In the genomic region with DNA sequence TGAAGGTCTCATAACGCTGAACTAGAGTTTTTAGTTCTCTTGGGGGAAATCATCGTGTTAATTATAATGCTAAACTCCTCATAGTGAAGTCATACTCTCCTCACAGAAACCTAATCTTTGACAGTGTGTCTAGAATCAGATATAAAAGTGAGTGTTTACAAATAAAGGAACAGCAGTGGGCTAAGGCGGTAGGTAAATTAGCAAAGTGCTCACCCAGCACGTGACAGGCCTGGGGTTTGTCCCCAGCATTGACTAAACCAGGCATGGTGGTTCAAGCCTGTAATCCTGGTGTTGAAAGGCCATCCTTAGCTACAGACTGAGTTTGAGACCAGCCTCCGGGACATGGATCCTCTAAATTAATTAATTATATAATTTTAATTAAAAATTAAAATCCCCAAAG, we compare ENCODE assay signal across 21 mouse cellular contexts.
DNase-seq lines count a peak whose midpoint lies in the region; ATAC-seq and TF ChIP-seq lines count a peak whose summit lies in the region.
"Had no signal": no experiment of that assay in that cellular context is flagged by ENCODE, and none has a peak within 500 bp of the region (broad histone marks: within the 10 kb centered on the region; RNA-seq: fewer than 3 reads in every experiment).

No protein-coding gene starts in this region.

- no peak overlapping the region for H3K4me3 ChIP-seq in layer of hippocampus, adult 2 months
- H3K4me3 ChIP-seq: embryonic facial prominence, embryonic 13.5 days; embryonic facial prominence, embryonic 15.5 days; erythroblast, embryonic 14.5 days; forebrain, embryonic 10.5 days; forebrain, embryonic 12.5 days had no signal

- DNase-seq in layer of hippocampus, adult 2 months (ENCODE audit: low spot score in 2 of 2), result no peak
- DNase-seq in layer of hippocampus, postnatal 14 days (ENCODE audit: low spot score in 2 of 2), result no peak
- DNase-seq in induced T-regulatory cell, adult 2 months (ENCODE audit: low read depth), result peak; percentile 58
- DNase-seq in right cerebral cortex, postnatal 10 days (ENCODE audit: low spot score in 2 of 2), result no peak
- DNase-seq: adrenal gland, adult 2 months; adrenal gland, postnatal 10 days; adrenal gland, postnatal 25 days; cerebellum, adult 11 months; cerebellum, adult 18-20 months; cerebellum, adult 8-10 months; cerebellum, adult 9-11 months; cerebellum, postnatal 14 days; cerebellum, postnatal 36 days; embryo, embryonic 11 days had no signal

- H3K27ac ChIP-seq in layer of hippocampus, adult 2 months, result 0 out of 2 replicates have a peak overlapping the region, but pooled peaks have one; percentile 14
- H3K27ac ChIP-seq: embryonic facial prominence, embryonic 13.5 days; embryonic facial prominence, embryonic 15.5 days; forebrain, embryonic 10.5 days; forebrain, embryonic 12.5 days had no signal

- no peak for ATAC-seq in activated CD4-positive, CD25-positive, alpha-beta regulatory T cell, adult 4 months
- ATAC-seq: Patski had no signal

- TF ChIP-seq CTCF in layer of hippocampus, adult 2 months (conservative IDR thresholded peaks at IDR 0.05), result no peak
